Mouse (Mus musculus) bone marrow, adult 2 months (tissue): ENCODE measurements around the gene Sox6. TPM values are rescaled to one million over a fixed set of nuclear protein-coding genes. Genes with fewer than 3 reads are reported as not detected.
A peak's percentile ranks its signal among the peaks of the same experiment; 100 is the strongest.
"Not testable (repeated sequence)": the region's sequence is repeated elsewhere in the genome, so short reads cannot be mapped to it uniquely, and the experiment has no call there.

Source experiments
- H3K27ac ChIP-seq: fragments of 200-500 bp; 2 replicates; pipeline ENCODE4 v1.5.1; 2012; ENCODE audit warnings: low read depth, mild to moderate bottlenecking, control low read depth, inconsistent platforms, low read length; ENCODE audit not compliant: control insufficient read depth, poor library complexity, insufficient read depth
- H3K4me1 ChIP-seq: fragments of 200-500 bp; 2 replicates; pipeline ENCODE4 v1.6.1; 2011; ENCODE audit warnings: low read length; ENCODE audit not compliant: control insufficient read depth, insufficient read depth
- H3K4me3 ChIP-seq: fragments of 200-500 bp; replicated peaks from 2 replicates; pipeline ENCODE3; 2011; ENCODE audit warnings: mild to moderate bottlenecking, low read depth, low read length, control low read depth; ENCODE audit not compliant: control insufficient read depth
- CTCF ChIP-seq: fragments of 200-500 bp; IDR thresholded peaks from 2 replicates; pipeline ENCODE4 v1.5.1; 2011; ENCODE audit warnings: low read length, control low read depth; ENCODE audit not compliant: control insufficient read depth, insufficient read depth
- POLR2A ChIP-seq: fragments of 200-500 bp; IDR thresholded peaks from 2 replicates; pipeline ENCODE4 v1.6.1; 2011; ENCODE audit warnings: low read depth, mild to moderate bottlenecking, control low read depth, low read length, borderline replicate concordance; ENCODE audit not compliant: control insufficient read depth
- WGBS: fragments of 180-500 bp; shearing (Covaris S2); methylation state at CpG from one replicate; pipeline ENCODE4 v1.1.7; 2018; 5-methylcytosine and 5-hydroxymethylcytosine counted together
- polyA plus RNA-seq: library from polyadenylated mRNA; stranded (reverse); fragments of >200 nt; gene quantifications from 2 replicates; pipeline ENCODE4 v1.2.4, GENCODE M21; 2011; ENCODE audit warnings: low replicate concordance; ENCODE audit not compliant: missing spikeins, insufficient read depth, insufficient read length

Sox6 gene
- 33.0 and 38.0 TPM in 2 replicates for polyA plus RNA-seq

- 1% methylated on average over 11 of the region's 11 CpGs for WGBS
- H3K27ac ChIP-seq, result no peak within 1 kb of the TSS
- no peaks in the 10 kb centered on the region; the same call in 1 of the 2 replicates for H3K4me1 ChIP-seq
- H3K4me3 ChIP-seq, result no peak within 1 kb of the TSS
- TF ChIP-seq POLR2A, result no peak
- no peak for TF ChIP-seq CTCF
Observed at GRCm38 (mm10) chr7:116038511-116038910, at the start of gene Sox6. Gene Sox6 (minus strand): TSS chr7:116038796.

GRCm38 (mm10) chr7:116084366-116084765, 45.8 kb upstream of the Sox6 start, which contains the start of gene Gm4353:
Gene Gm4353 (minus strand): TSS chr7:116084635.
- not testable (repeated sequence) for H3K4me1 ChIP-seq, H3K4me3 ChIP-seq, H3K27ac ChIP-seq
- 92% methylated on average over 11 of the region's 11 CpGs for WGBS

GRCm38 (mm10) chr7:116060739-116061138, 22.1 kb upstream of the Sox6 start:
- WGBS, result 62% methylated on average over 1 of the region's 1 CpGs
- Histone ChIP-seq H3K27ac (no peak overlapping the region), H3K4me1 (no peaks in the 10 kb centered on the region), H3K4me3 (no peak overlapping the region)
- TF ChIP-seq POLR2A, result no peak
- no peak for TF ChIP-seq CTCF

- TF ChIP-seq POLR2A (no peak), CTCF (no peak)
- Histone ChIP-seq H3K4me1 (no peaks in the 10 kb centered on the region; the same call in 1 of the 2 replicates), H3K27ac (no peak overlapping the region), H3K4me3 (no peak overlapping the region)
- 36% methylated on average over 15 of the region's 15 CpGs for WGBS
Observed at GRCm38 (mm10) chr7:116040470-116041019, 1.9 kb upstream of the Sox6 start.

- Histone ChIP-seq H3K27ac (no peak overlapping the region), H3K4me3 (peak overlapping the region; percentile 42), H3K4me1 (no peaks in the 10 kb centered on the region; the same call in 1 of the 2 replicates)
- TF ChIP-seq CTCF (peak; percentile 91), POLR2A (no peak)
- WGBS, result under 1% methylated on average over 48 of the region's 48 CpGs
Observed at GRCm38 (mm10) chr7:116039538-116040466, 1.2 kb upstream of the Sox6 start.

- Histone ChIP-seq H3K4me3 (peak within 1 kb of the TSS; percentile 42), H3K4me1 (no peaks in the 10 kb centered on the region; the same call in 1 of the 2 replicates), H3K27ac (no peak within 1 kb of the TSS)
- WGBS, result 3% methylated on average over 11 of the region's 11 CpGs
- TF ChIP-seq POLR2A, result no peak
- no peak for TF ChIP-seq CTCF
Observed at GRCm38 (mm10) chr7:116039196-116039537, 571 bp upstream of the Sox6 start, which contains the start of gene 1110004F10Rik. Gene 1110004F10Rik (plus strand): TSS chr7:116039397.

- H3K4me1 ChIP-seq, result no peaks in the 10 kb centered on the region; the same call in 1 of the 2 replicates
- 3% methylated on average over 13 of the region's 13 CpGs for WGBS
Observed at GRCm38 (mm10) chr7:116038024-116038423, 572 bp downstream of the Sox6 start.

More at GRCm38 (mm10) chr7:116038024-116038423, 572 bp downstream of the Sox6 start:
- H3K4me3 ChIP-seq, result no peak overlapping the region
- TF ChIP-seq POLR2A, result no peak
- no peak for TF ChIP-seq CTCF
- no peak overlapping the region for H3K27ac ChIP-seq
